Mouse (Mus musculus) forebrain, embryonic 16.5 days (tissue): ENCODE measurements around the gene Ptprf. TPM values are rescaled to one million over a fixed set of nuclear protein-coding genes. Genes with fewer than 3 reads are reported as not detected.

ENCODE experiments used
- ATAC-seq: fragments of 200-750 bp; cut with Nextera tagmentation; 2 replicates; pipeline ENCODE4 v1.8.0; 2017; ENCODE audit warnings: mild to moderate bottlenecking, moderate library complexity
- H3K27ac ChIP-seq: fragments of 300-500 bp; sonication (generic); 2 replicates; pipeline ENCODE4 v1.5.1; 2014; ENCODE audit warnings: low read length, control low read depth
- H3K27me3 ChIP-seq: fragments of 300-500 bp; sonication (generic); replicated peaks from 2 replicates; pipeline ENCODE4 v1.6.1; 2014; ENCODE audit warnings: low read length; ENCODE audit not compliant: control insufficient read depth, insufficient read depth
- H3K36me3 ChIP-seq: fragments of 300-500 bp; sonication (generic); 2 replicates; pipeline ENCODE4 v1.6.1; 2014; ENCODE audit not compliant: control insufficient read depth, insufficient read depth
- H3K4me1 ChIP-seq: fragments of 300-500 bp; sonication (generic); replicated peaks from 2 replicates; pipeline ENCODE4 v1.6.1; 2014; ENCODE audit warnings: low read length; ENCODE audit not compliant: control insufficient read depth, insufficient read depth
- H3K4me2 ChIP-seq: fragments of 300-500 bp; sonication (generic); 2 replicates; pipeline ENCODE4 v1.6.1; 2014; ENCODE audit warnings: mild to moderate bottlenecking, low read length, control low read depth
- H3K4me3 ChIP-seq: fragments of 300-500 bp; sonication (generic); replicated peaks from 2 replicates; pipeline ENCODE4 v1.5.1; 2014; ENCODE audit warnings: mild to moderate bottlenecking, low read length, control low read depth
- H3K9ac ChIP-seq: fragments of 300-500 bp; sonication (generic); replicated peaks from 2 replicates; pipeline ENCODE4 v1.6.1; 2014; ENCODE audit warnings: low read depth, low read length, control low read depth
- H3K9me3 ChIP-seq: fragments of 300-500 bp; sonication (generic); 2 replicates; pipeline ENCODE4 v1.6.1; 2016; ENCODE audit warnings: low read length; ENCODE audit not compliant: control insufficient read depth
- WGBS: fragments of 180-500 bp; shearing (Covaris S2); extraction: QIAGEN DNeasy Blood & Tissue Kit; methylation state at CpG from one replicate; pipeline ENCODE4 v1.1.7; 2014; 5-methylcytosine and 5-hydroxymethylcytosine counted together
- polyA plus RNA-seq: library from polyadenylated mRNA; unstranded; fragments of >200 nt; fragmentation: Nextera tagmentation; extraction: Ambion mirVana; gene quantifications from 2 replicates; pipeline ENCODE4 v1.2.1, GENCODE M21; 2015

Ptprf gene
- polyA plus RNA-seq, 1 experiment from 2014 or later, result 81.6 TPM

GRCm38 (mm10) chr4:118310461-118310860 lies 19.3 kb upstream of the Ptprf start:
- ATAC-seq, result no peak
- Histone ChIP-seq H3K4me2 (no peak overlapping the region), H3K9ac (no peak overlapping the region), H3K4me3 (no peak overlapping the region), H3K36me3 (no peaks in the 10 kb centered on the region), H3K9me3 (0 out of 2 replicates have a peak, but pooled peaks cover 3% of the 10 kb centered on the region), H3K27ac (no peak overlapping the region), H3K27me3 (no peaks in the 10 kb centered on the region), H3K4me1 (no peaks in the 10 kb centered on the region)
- 97% methylated on average over 1 of the region's 1 CpGs for WGBS

GRCm38 (mm10) chr4:118307533-118308263 lies 16.5 kb upstream of the Ptprf start:
- Histone ChIP-seq H3K9me3 (no peaks in the 10 kb centered on the region), H3K9ac (no peak overlapping the region), H3K4me2 (no peak overlapping the region), H3K4me3 (no peak overlapping the region), H3K4me1 (0 out of 2 replicates have a peak, but pooled peaks cover 3% of the 10 kb centered on the region), H3K27me3 (no peaks in the 10 kb centered on the region), H3K36me3 (no peaks in the 10 kb centered on the region), H3K27ac (no peak overlapping the region)
- WGBS, result 90% methylated on average over 13 of the region's 13 CpGs
- ATAC-seq, result no peak

GRCm38 (mm10) chr4:118306113-118306696 lies 15.0 kb upstream of the Ptprf start:
- H3K4me1 ChIP-seq, result 0 out of 2 replicates have a peak, but pooled peaks cover 3% of the 10 kb centered on the region
- H3K36me3 ChIP-seq, result no peaks in the 10 kb centered on the region
- no peaks in the 10 kb centered on the region for H3K27me3 ChIP-seq
- no peak overlapping the region for H3K9ac ChIP-seq
- H3K4me2 ChIP-seq, result no peak overlapping the region
- H3K9me3 ChIP-seq, result no peaks in the 10 kb centered on the region
- WGBS, result 88% methylated on average over 21 of the region's 21 CpGs
- no peak for ATAC-seq
- no peak overlapping the region for H3K27ac ChIP-seq
- no peak overlapping the region for H3K4me3 ChIP-seq

GRCm38 (mm10) chr4:118304984-118305383 lies 13.8 kb upstream of the Ptprf start:
- Histone ChIP-seq H3K4me3 (no peak overlapping the region), H3K9ac (no peak overlapping the region), H3K36me3 (no peaks in the 10 kb centered on the region), H3K4me2 (no peak overlapping the region), H3K4me1 (0 out of 2 replicates have a peak, but pooled peaks cover 3% of the 10 kb centered on the region), H3K27me3 (no peaks in the 10 kb centered on the region), H3K9me3 (no peaks in the 10 kb centered on the region), H3K27ac (no peak overlapping the region)
- no peak for ATAC-seq
- 37% methylated on average over 4 of the region's 4 CpGs for WGBS

GRCm38 (mm10) chr4:118297844-118298243 lies 6.6 kb upstream of the Ptprf start:
- no peak overlapping the region for H3K4me3 ChIP-seq
- no peaks in the 10 kb centered on the region for H3K36me3 ChIP-seq
- H3K9me3 ChIP-seq, result no peaks in the 10 kb centered on the region
- 19% methylated on average over 5 of the region's 5 CpGs for WGBS
- no peak overlapping the region for H3K27ac ChIP-seq
- H3K27me3 ChIP-seq, result no peaks in the 10 kb centered on the region
- ATAC-seq, result peak; percentile 41; the same call in 1 of the 2 replicates
- H3K9ac ChIP-seq, result no peak overlapping the region
- H3K4me1 ChIP-seq, result peaks cover 3% of the 10 kb centered on the region
- no peak overlapping the region for H3K4me2 ChIP-seq

- ATAC-seq, result no peak
- no peaks in the 10 kb centered on the region for H3K27me3 ChIP-seq
- H3K36me3 ChIP-seq, result no peaks in the 10 kb centered on the region
- no peaks in the 10 kb centered on the region for H3K9me3 ChIP-seq
- H3K4me3 ChIP-seq, result no peak overlapping the region
- H3K4me1 ChIP-seq, result peaks cover 9% of the 10 kb centered on the region
- H3K9ac ChIP-seq, result no peak overlapping the region
- no peak overlapping the region for H3K4me2 ChIP-seq
- 58% methylated on average over 17 of the region's 17 CpGs for WGBS
- no peak overlapping the region for H3K27ac ChIP-seq
These were observed 4.7 kb upstream of the Ptprf start for GRCm38 (mm10) chr4:118295651-118296561.

- no peak for ATAC-seq
- Histone ChIP-seq H3K9ac (no peak overlapping the region), H3K36me3 (no peaks in the 10 kb centered on the region), H3K4me1 (peaks cover 11% of the 10 kb centered on the region), H3K27me3 (no peaks in the 10 kb centered on the region), H3K9me3 (no peaks in the 10 kb centered on the region), H3K27ac (no peak overlapping the region), H3K4me3 (no peak overlapping the region), H3K4me2 (no peak overlapping the region)
- 71% methylated on average over 4 of the region's 4 CpGs for WGBS
These were observed 3.6 kb upstream of the Ptprf start for GRCm38 (mm10) chr4:118294811-118295210.

- no peak overlapping the region for H3K27ac ChIP-seq
- ATAC-seq, result no peak
- 9% methylated on average over 11 of the region's 11 CpGs for WGBS
These were observed 1.6 kb upstream of the Ptprf start for GRCm38 (mm10) chr4:118292741-118293306.

More at GRCm38 (mm10) chr4:118292741-118293306, 1.6 kb upstream of the Ptprf start:
- H3K36me3 ChIP-seq, result no peaks in the 10 kb centered on the region
- H3K9ac ChIP-seq, result 0 out of 2 replicates have a peak overlapping the region, but pooled peaks have one; percentile 7
- no peaks in the 10 kb centered on the region for H3K27me3 ChIP-seq
- no peak overlapping the region for H3K4me2 ChIP-seq
- H3K4me1 ChIP-seq, result peaks cover 22% of the 10 kb centered on the region
- H3K9me3 ChIP-seq, result no peaks in the 10 kb centered on the region
- H3K4me3 ChIP-seq, result no peak overlapping the region
